Mouse (Mus musculus) limb, embryonic 11.5 days (tissue): ENCODE results near the gene Khsrp. TPM values are rescaled to one million over a fixed set of nuclear protein-coding genes. Genes with fewer than 3 reads are reported as not detected.

Experiments
- ATAC-seq: fragments of 200-750 bp; cut with Nextera tagmentation; 2 replicates; pipeline ENCODE4 v1.8.0; 2017; ENCODE audit warnings: low read depth; ENCODE audit not compliant: insufficient number of reproducible peaks, low FRiP score, low TSS enrichment
- DNase-seq: peaks from one replicate; pipeline ENCODE4 v3.0.0-alpha.2; 2015; ENCODE audit warnings: low spot score
- H3K27ac ChIP-seq: fragments of 300-500 bp; sonication (generic); replicated peaks from 2 replicates; pipeline ENCODE4 v1.5.1; 2014; ENCODE audit warnings: low read depth, mild to moderate bottlenecking, low read length
- H3K27me3 ChIP-seq: fragments of 300-500 bp; sonication (generic); 2 replicates; pipeline ENCODE4 v1.6.1; 2014; ENCODE audit warnings: mild to moderate bottlenecking, low read length, mixed read lengths; ENCODE audit not compliant: control insufficient read depth, insufficient read depth
- H3K36me3 ChIP-seq: fragments of 300-500 bp; sonication (generic); 2 replicates; pipeline ENCODE4 v1.6.1; 2014; ENCODE audit warnings: mild to moderate bottlenecking, low read length, moderate library complexity, mixed read lengths; ENCODE audit not compliant: control insufficient read depth, insufficient read depth
- H3K4me1 ChIP-seq: fragments of 300-500 bp; sonication (generic); 2 replicates; pipeline ENCODE4 v1.6.1; 2014; ENCODE audit warnings: low read length, mixed read lengths; ENCODE audit not compliant: control insufficient read depth, insufficient read depth
- H3K4me2 ChIP-seq: fragments of 300-500 bp; sonication (generic); 2 replicates; pipeline ENCODE4 v1.6.1; 2014; ENCODE audit warnings: low read depth, mild to moderate bottlenecking, moderate library complexity; ENCODE audit not compliant: severe bottlenecking
- H3K4me3 ChIP-seq: fragments of 300-500 bp; sonication (generic); 2 replicates; pipeline ENCODE4 v1.5.1; 2014; ENCODE audit warnings: low read depth, low read length
- H3K9ac ChIP-seq: fragments of 300-500 bp; sonication (generic); 2 replicates; pipeline ENCODE4 v1.6.1; 2014; ENCODE audit warnings: mild to moderate bottlenecking, low read length
- H3K9me3 ChIP-seq: fragments of 300-500 bp; sonication (generic); 2 replicates; pipeline ENCODE4 v1.6.1; 2016; ENCODE audit warnings: low read length; ENCODE audit not compliant: control insufficient read depth
- WGBS: fragments of 180-500 bp; shearing (Covaris S2); extraction: QIAGEN DNeasy Blood & Tissue Kit; methylation state at CpG from one replicate; pipeline ENCODE4 v1.1.7; 2014; 5-methylcytosine and 5-hydroxymethylcytosine counted together
- polyA plus RNA-seq: library from polyadenylated mRNA; unstranded; fragments of >200 nt; fragmentation: Nextera tagmentation; extraction: Ambion mirVana; gene quantifications from 2 replicates; pipeline ENCODE4 v1.2.1, GENCODE M21; 2014

Khsrp gene
- polyA plus RNA-seq, 1 experiment from 2014 or later = 48.4 TPM

GRCm38 (mm10) chr17:56976531-56977390 is 54.6 kb downstream of the Khsrp start:
- no peaks in the 10 kb centered on the region for H3K9me3 ChIP-seq
- DNase-seq (no peak), ATAC-seq (no peak)
- H3K4me2 ChIP-seq = no peak overlapping the region
- no peak overlapping the region for H3K27ac ChIP-seq
- WGBS = 81% methylated on average over 8 of the region's 8 CpGs
- no peaks in the 10 kb centered on the region for H3K4me1 ChIP-seq
- H3K36me3 ChIP-seq = no peaks in the 10 kb centered on the region
- H3K4me3 ChIP-seq = no peak overlapping the region
- H3K9ac ChIP-seq = no peak overlapping the region
- H3K27me3 ChIP-seq = no peaks in the 10 kb centered on the region

GRCm38 (mm10) chr17:56975391-56975790 is 55.9 kb downstream of the Khsrp start:
- WGBS = 84% methylated on average over 3 of the region's 3 CpGs
- H3K9me3 ChIP-seq = no peaks in the 10 kb centered on the region
- DNase-seq (no peak), ATAC-seq (no peak)
- H3K4me3 ChIP-seq = no peak overlapping the region
- no peaks in the 10 kb centered on the region for H3K4me1 ChIP-seq
- no peak overlapping the region for H3K4me2 ChIP-seq
- no peak overlapping the region for H3K27ac ChIP-seq
- no peaks in the 10 kb centered on the region for H3K36me3 ChIP-seq
- H3K9ac ChIP-seq = no peak overlapping the region
- no peaks in the 10 kb centered on the region for H3K27me3 ChIP-seq

DNA sequence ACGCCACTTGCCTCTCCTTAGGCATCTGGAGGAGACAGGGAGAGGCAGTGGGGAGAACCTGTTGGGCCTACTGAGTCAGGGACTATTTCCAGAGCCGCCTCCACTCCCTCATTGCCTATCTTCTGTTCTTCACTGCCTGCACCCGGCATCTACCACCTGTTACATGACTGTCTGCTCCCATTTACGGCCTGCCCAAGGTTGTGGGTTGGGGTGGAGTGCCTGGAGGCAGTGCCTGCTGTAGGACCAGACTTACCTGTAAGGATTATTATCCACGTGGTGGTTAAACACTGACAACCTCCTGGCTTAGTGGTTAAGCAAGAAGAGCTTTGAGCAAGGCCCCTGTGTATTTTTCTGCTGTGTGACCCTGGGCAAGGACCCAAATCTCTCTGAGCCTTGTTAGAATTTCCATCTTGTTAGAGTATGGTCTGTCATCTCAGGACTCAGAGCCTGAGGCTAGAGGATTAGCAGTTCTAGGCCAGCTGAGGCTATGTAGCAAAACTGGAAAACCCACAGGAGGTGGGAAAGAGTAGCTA is 56.5 kb downstream of the Khsrp start:
- ATAC-seq (no peak), DNase-seq (no peak)

GRCm38 (mm10) chr17:56973956-56974707 is 57.2 kb downstream of the Khsrp start:
- 60% methylated on average over 13 of the region's 14 CpGs for WGBS

More for the DNA sequence above, 56.5 kb downstream of the Khsrp start:
- H3K4me2 ChIP-seq = no peak overlapping the region
- no peaks in the 10 kb centered on the region for H3K36me3 ChIP-seq
- no peak overlapping the region for H3K4me3 ChIP-seq
- H3K27me3 ChIP-seq = no peaks in the 10 kb centered on the region
- H3K27ac ChIP-seq = no peak overlapping the region
- H3K9me3 ChIP-seq = no peaks in the 10 kb centered on the region
- 79% methylated on average over 5 of the region's 5 CpGs for WGBS
- H3K9ac ChIP-seq = no peak overlapping the region
- no peaks in the 10 kb centered on the region for H3K4me1 ChIP-seq

More at GRCm38 (mm10) chr17:56973956-56974707, 57.2 kb downstream of the Khsrp start:
- H3K36me3 ChIP-seq = no peaks in the 10 kb centered on the region
- H3K27ac ChIP-seq = no peak overlapping the region
- H3K4me2 ChIP-seq = no peak overlapping the region
- H3K4me1 ChIP-seq = no peaks in the 10 kb centered on the region
- H3K4me3 ChIP-seq = no peak overlapping the region
- no peaks in the 10 kb centered on the region for H3K9me3 ChIP-seq
- H3K9ac ChIP-seq = no peak overlapping the region
- H3K27me3 ChIP-seq = no peaks in the 10 kb centered on the region
- no peak for ATAC-seq
- no peak for DNase-seq

Other genes with a start within 250 kb of the Khsrp start
- 2.7 and 2.9 TPM in 2 replicates for gene Rfx2, start 200.5 kb downstream of the Khsrp start, polyA plus RNA-seq
- gene Acsbg2, start 157.1 kb downstream of the Khsrp start, polyA plus RNA-seq = not detected in 2 replicates
- gene 1700061G19Rik, start 156.0 kb downstream of the Khsrp start, polyA plus RNA-seq = 0.40 and 0.50 TPM in 2 replicates
- 33.6 and 43.1 TPM in 2 replicates for gene Mllt1, start 96.1 kb downstream of the Khsrp start, polyA plus RNA-seq
- gene Acer1, start 49.4 kb downstream of the Khsrp start, polyA plus RNA-seq = not detected in 2 replicates
- 155 and 159 TPM in 2 replicates for gene Clpp, start 41.2 kb downstream of the Khsrp start, polyA plus RNA-seq
- gene Alkbh7, start 34.2 kb downstream of the Khsrp start, polyA plus RNA-seq = 40.2 and 42.1 TPM in 2 replicates
- 0.72 TPM in 1 of 2 replicates, not detected in the other for gene Pspn, start 31.5 kb downstream of the Khsrp start, polyA plus RNA-seq
- 73.8 and 76.6 TPM in 2 replicates for gene Gtf2f1, start 20.2 kb downstream of the Khsrp start, polyA plus RNA-seq
- gene Gm17949, start 20.1 kb downstream of the Khsrp start, polyA plus RNA-seq = 0.21 and 0.37 TPM in 2 replicates
- gene Slc25a41, start 10.1 kb upstream of the Khsrp start, polyA plus RNA-seq = not detected in 2 replicates
- 1.0 and 1.1 TPM in 2 replicates for gene Crb3, start 27.6 kb upstream of the Khsrp start, polyA plus RNA-seq
- 4.5 TPM in 2 replicates for gene Slc25a23, start 28.3 kb upstream of the Khsrp start, polyA plus RNA-seq
- 0.43 and 0.51 TPM in 2 replicates for gene Dennd1c, start 47.0 kb upstream of the Khsrp start, polyA plus RNA-seq
- 11.1 and 11.8 TPM in 2 replicates for gene Tubb4a, start 56.3 kb upstream of the Khsrp start, polyA plus RNA-seq
- 8.4 and 9.3 TPM in 2 replicates for gene Tnfsf9, start 73.8 kb upstream of the Khsrp start, polyA plus RNA-seq
- not detected in 2 replicates for gene Cd70, start 118.3 kb upstream of the Khsrp start, polyA plus RNA-seq
- gene Tnfsf14, start 162.7 kb upstream of the Khsrp start, polyA plus RNA-seq = 0.17 and 0.31 TPM in 2 replicates
- 0.03 and 0.21 TPM in 2 replicates for gene C3, start 196.6 kb upstream of the Khsrp start, polyA plus RNA-seq
- 28.2 and 30.8 TPM in 2 replicates for gene Gpr108, start 216.9 kb upstream of the Khsrp start, polyA plus RNA-seq
- 27.8 and 28.4 TPM in 2 replicates for gene Trip10, start 217.9 kb upstream of the Khsrp start, polyA plus RNA-seq
- 1.6 and 1.7 TPM in 2 replicates for gene Vav1, start 247.6 kb upstream of the Khsrp start, polyA plus RNA-seq